Mouse (Mus musculus) testis, adult 2 months (tissue): ENCODE results near the gene Mbd6. TPM values are rescaled to one million over a fixed set of nuclear protein-coding genes. Genes with fewer than 3 reads are reported as not detected.

ENCODE experiments used
- H3K27ac ChIP-seq: fragments of 200-500 bp; 2 replicates; pipeline ENCODE4 v1.5.1; 2012; ENCODE audit warnings: low read depth, low read length; ENCODE audit not compliant: control insufficient read depth, insufficient read depth
- H3K27me3 ChIP-seq: fragments of 200-500 bp; 2 replicates; pipeline ENCODE4 v1.6.1; 2012; ENCODE audit warnings: mild to moderate bottlenecking, low read length, moderate library complexity; ENCODE audit not compliant: control insufficient read depth, insufficient read depth
- H3K36me3 ChIP-seq: fragments of 200-500 bp; 2 replicates; pipeline ENCODE4 v1.6.1; 2012; ENCODE audit warnings: mild to moderate bottlenecking, low read length; ENCODE audit not compliant: control insufficient read depth, insufficient read depth
- H3K4me1 ChIP-seq: fragments of 200-500 bp; 2 replicates; pipeline ENCODE4 v1.6.1; 2012; ENCODE audit warnings: low read length; ENCODE audit not compliant: control insufficient read depth, insufficient read depth
- H3K4me3 ChIP-seq: fragments of 200-500 bp; 2 replicates; pipeline ENCODE4 v1.5.1; 2012; ENCODE audit warnings: low read depth, mild to moderate bottlenecking, low read length, moderate library complexity, mixed read lengths; ENCODE audit not compliant: control insufficient read depth
- CTCF ChIP-seq: fragments of 200-500 bp; IDR thresholded peaks from 2 replicates; pipeline ENCODE4 v1.5.1; 2012; ENCODE audit warnings: low read depth, mild to moderate bottlenecking, inconsistent platforms, low read length, moderate library complexity; ENCODE audit not compliant: control insufficient read depth, insufficient read depth, insufficient replicate concordance
- POLR2A ChIP-seq: fragments of 200-500 bp; IDR thresholded peaks from 2 replicates; pipeline ENCODE4 v1.6.1; 2012; ENCODE audit warnings: low read depth, mild to moderate bottlenecking, inconsistent platforms, low read length, moderate library complexity; ENCODE audit not compliant: control insufficient read depth
- polyA plus RNA-seq: library from polyadenylated mRNA; depleted of rRNA; stranded (reverse); fragments of >200 nt; gene quantifications from 2 replicates; pipeline ENCODE4 v1.2.3, GENCODE M21; 2012; rRNA removed

Mbd6 gene
- polyA plus RNA-seq, 1 experiment: 74.1 TPM

GRCm38 (mm10) chr10:127258489-127258888 is 30.3 kb downstream of the Mbd6 start:
- Histone ChIP-seq H3K4me3 (no peak overlapping the region), H3K4me1 (peaks cover 11% of the 10 kb centered on the region), H3K27me3 (no peaks in the 10 kb centered on the region; the same call in 1 of the 2 replicates), H3K36me3 (no peaks in the 10 kb centered on the region), H3K27ac (no peak overlapping the region)
- TF ChIP-seq POLR2A (no peak), CTCF (no peak)

- TF ChIP-seq CTCF (no peak), POLR2A (no peak)
- Histone ChIP-seq H3K36me3 (no peaks in the 10 kb centered on the region), H3K4me3 (no peak overlapping the region), H3K27me3 (no peaks in the 10 kb centered on the region; the same call in 1 of the 2 replicates), H3K4me1 (peaks cover 6% of the 10 kb centered on the region), H3K27ac (no peak overlapping the region)
Observed at GRCm38 (mm10) chr10:127257790-127258189, 31.0 kb downstream of the Mbd6 start.

- TF ChIP-seq CTCF: no peak
- no peaks in the 10 kb centered on the region for H3K27me3 ChIP-seq
- no peaks in the 10 kb centered on the region for H3K36me3 ChIP-seq
- H3K4me3 ChIP-seq: no peak overlapping the region
- no peaks in the 10 kb centered on the region for H3K4me1 ChIP-seq
- H3K27ac ChIP-seq: no peak overlapping the region
Observed at GRCm38 (mm10) chr10:127255625-127256345, 33.0 kb downstream of the Mbd6 start.

GRCm38 (mm10) chr10:127250810-127251209 is 38.0 kb downstream of the Mbd6 start:
- no peak for TF ChIP-seq POLR2A
- TF ChIP-seq CTCF: no peak
- Histone ChIP-seq H3K4me1 (no peaks in the 10 kb centered on the region), H3K27ac (no peak overlapping the region), H3K27me3 (no peaks in the 10 kb centered on the region), H3K4me3 (no peak overlapping the region), H3K36me3 (no peaks in the 10 kb centered on the region)

- no peak overlapping the region for H3K27ac ChIP-seq
- no peaks in the 10 kb centered on the region for H3K4me1 ChIP-seq
- no peak for TF ChIP-seq POLR2A
- H3K27me3 ChIP-seq: no peaks in the 10 kb centered on the region
- no peaks in the 10 kb centered on the region for H3K36me3 ChIP-seq
- H3K4me3 ChIP-seq: no peak overlapping the region
Observed at GRCm38 (mm10) chr10:127238241-127238824, 50.5 kb downstream of the Mbd6 start.

- H3K4me3 ChIP-seq: no peak overlapping the region
- no peaks in the 10 kb centered on the region; the same call in 1 of the 2 replicates for H3K4me1 ChIP-seq
- TF ChIP-seq POLR2A: no peak
- TF ChIP-seq CTCF: no peak
- H3K36me3 ChIP-seq: no peaks in the 10 kb centered on the region
- H3K27ac ChIP-seq: no peak overlapping the region
- no peaks in the 10 kb centered on the region for H3K27me3 ChIP-seq
Observed at GRCm38 (mm10) chr10:127236541-127236940, 52.3 kb downstream of the Mbd6 start.

GRCm38 (mm10) chr10:127233141-127233540 is 55.7 kb downstream of the Mbd6 start:
- Histone ChIP-seq H3K4me3 (no peak overlapping the region), H3K36me3 (no peaks in the 10 kb centered on the region), H3K4me1 (peaks cover 5% of the 10 kb centered on the region), H3K27me3 (no peaks in the 10 kb centered on the region), H3K27ac (no peak overlapping the region)
- no peak for TF ChIP-seq POLR2A
- TF ChIP-seq CTCF: peak; percentile 47; the same call in 1 of the 2 replicates

Other genes starting within 250 kb of the Mbd6 start
- 9.4 and 10.0 TPM in 2 replicates for gene Mettl1, start 247.6 kb downstream of the Mbd6 start, polyA plus RNA-seq
- gene Eef1akmt3, start 247.5 kb downstream of the Mbd6 start, polyA plus RNA-seq: 0.05 and 0.08 TPM in 2 replicates
- 0.25 and 0.46 TPM in 2 replicates for gene Cyp27b1, start 240.8 kb downstream of the Mbd6 start, polyA plus RNA-seq
- gene March9, start 228.8 kb downstream of the Mbd6 start, polyA plus RNA-seq: 2.1 TPM in 2 replicates
- 68.4 and 70.9 TPM in 2 replicates for gene Cdk4, start 225.5 kb downstream of the Mbd6 start, polyA plus RNA-seq
- 12.7 and 16.3 TPM in 2 replicates for gene Tspan31, start 218.8 kb downstream of the Mbd6 start, polyA plus RNA-seq
- 0.53 and 0.73 TPM in 2 replicates for gene Agap2, start 213.7 kb downstream of the Mbd6 start, polyA plus RNA-seq
- gene Os9, start 167.9 kb downstream of the Mbd6 start, polyA plus RNA-seq: 32.2 and 33.9 TPM in 2 replicates
- gene B4galnt1, start 123.8 kb downstream of the Mbd6 start, polyA plus RNA-seq: 21.7 and 27.0 TPM in 2 replicates
- 11.5 and 11.9 TPM in 2 replicates for gene Slc26a10, start 108.4 kb downstream of the Mbd6 start, polyA plus RNA-seq
- gene Arhgef25, start 98.9 kb downstream of the Mbd6 start, polyA plus RNA-seq: 18.6 and 19.8 TPM in 2 replicates
- 126 and 129 TPM in 2 replicates for gene Dtx3, start 93.3 kb downstream of the Mbd6 start, polyA plus RNA-seq
- gene Pip4k2c, start 77.4 kb downstream of the Mbd6 start, polyA plus RNA-seq: 14.0 and 16.2 TPM in 2 replicates
- gene Kif5a, start 25.7 kb downstream of the Mbd6 start, polyA plus RNA-seq: 3.3 and 3.9 TPM in 2 replicates
- 391 and 429 TPM in 2 replicates for gene Dctn2, start 22.6 kb downstream of the Mbd6 start, polyA plus RNA-seq
- gene Mars, start 22.8 kb upstream of the Mbd6 start, polyA plus RNA-seq: 32.4 and 36.7 TPM in 2 replicates
- 0.32 and 0.34 TPM in 2 replicates for gene Arhgap9, start 32.9 kb upstream of the Mbd6 start, polyA plus RNA-seq
- gene Gli1, start 53.0 kb upstream of the Mbd6 start, polyA plus RNA-seq: 2.7 and 2.9 TPM in 2 replicates
- gene Inhbe, start 65.4 kb upstream of the Mbd6 start, polyA plus RNA-seq: not detected in 2 replicates
- 0.05 and 0.08 TPM in 2 replicates for gene Inhbc, start 81.4 kb upstream of the Mbd6 start, polyA plus RNA-seq
- 43.6 and 56.0 TPM in 2 replicates for gene R3hdm2, start 91.3 kb upstream of the Mbd6 start, polyA plus RNA-seq
- 0.97 and 1.0 TPM in 2 replicates for gene Stac3, start 212.7 kb upstream of the Mbd6 start, polyA plus RNA-seq
- 65.0 and 74.9 TPM in 2 replicates for gene Ndufa4l2, start 225.9 kb upstream of the Mbd6 start, polyA plus RNA-seq
- gene Shmt2, start 233.4 kb upstream of the Mbd6 start, polyA plus RNA-seq: 12.7 and 16.7 TPM in 2 replicates
- gene Nxph4, start 245.5 kb upstream of the Mbd6 start, polyA plus RNA-seq: 0.36 and 0.51 TPM in 2 replicates